Mouse (Mus musculus) CH12.LX (cell line): ENCODE results near the gene Atp5d. TPM values are rescaled to one million over a fixed set of nuclear protein-coding genes. Genes with fewer than 3 reads are reported as not detected.

ENCODE experiments used
- DNase-seq: peaks from one replicate; pipeline ENCODE4 v3.0.0-alpha.2; 2013; ENCODE audit errors: extremely low read depth
- H3K27ac ChIP-seq: 2 replicates; pipeline ENCODE4 v1.5.1; 2012; ENCODE audit warnings: low read depth, mild to moderate bottlenecking, control low read depth, moderate library complexity; ENCODE audit not compliant: insufficient read depth
- H3K27me3 ChIP-seq: replicated peaks from 2 replicates; pipeline ENCODE3; 2012; ENCODE audit warnings: inconsistent platforms
- H3K36me3 ChIP-seq, 2 experiments: replicated peaks in 1 of 2; 2 replicates each; pipeline versions ENCODE3 to v1.6.1; 2012; ENCODE audit warnings: inconsistent platforms in 1 of 2, low read length in 1 of 2, mild to moderate bottlenecking in 1 of 2, mixed read lengths in 1 of 2, moderate library complexity in 1 of 2; ENCODE audit not compliant: control insufficient read depth in 1 of 2, insufficient read depth in 1 of 2
- H3K4me1 ChIP-seq, 2 experiments: 2 replicates each; pipeline ENCODE4 v1.6.1; 2012; ENCODE audit warnings: inconsistent platforms in 1 of 2, moderate library complexity in 1 of 2; ENCODE audit not compliant: insufficient read depth in 2 of 2, control insufficient read depth in 1 of 2
- H3K4me2 ChIP-seq: 2 replicates; pipeline ENCODE4 v1.6.1; 2012; ENCODE audit warnings: low read depth, mild to moderate bottlenecking, control low read depth; ENCODE audit not compliant: poor library complexity, insufficient read depth, severe bottlenecking
- H3K4me3 ChIP-seq, 3 experiments: fragments of 150-350 bp in 1 of 3; sonication (generic) in 1 of 3; replicated peaks in 1 of 3; 2 replicates each; pipeline versions ENCODE3 to v1.5.1; 2011 to 2012; ENCODE audit warnings: low read depth in 2 of 3, low read length in 2 of 3, mild to moderate bottlenecking in 2 of 3, moderate library complexity in 2 of 3, control low read depth in 1 of 3, improper control_type of control experiment in 1 of 3, inconsistent platforms in 1 of 3, mixed read lengths in 1 of 3; ENCODE audit not compliant: poor library complexity in 1 of 3
- H3K79me2 ChIP-seq: replicated peaks from 2 replicates; pipeline ENCODE4 v1.6.1; 2012; ENCODE audit warnings: mild to moderate bottlenecking, moderate library complexity; ENCODE audit not compliant: control insufficient read depth, poor library complexity, insufficient read depth, severe bottlenecking; ENCODE audit errors: extremely low read depth
- H3K9ac ChIP-seq: 2 replicates; pipeline ENCODE4 v1.6.1; 2012; ENCODE audit warnings: low read depth, mild to moderate bottlenecking, control low read depth, moderate library complexity; ENCODE audit not compliant: insufficient read depth
- H3K9me3 ChIP-seq: replicated peaks from 2 replicates; pipeline ENCODE3; 2012; ENCODE audit warnings: low read length, inconsistent platforms, mixed read lengths
- BHLHE40 ChIP-seq: IDR thresholded peaks from 2 replicates; pipeline ENCODE4 v1.6.1; 2011; ENCODE audit warnings: mild to moderate bottlenecking, low read depth, low read length, improper control_type of control experiment
- E2F4 ChIP-seq: IDR thresholded peaks from 2 replicates; pipeline ENCODE4 v1.6.1; 2011; ENCODE audit warnings: low read depth, low read length, improper control_type of control experiment; ENCODE audit not compliant: insufficient replicate concordance
- KAT2A ChIP-seq: IDR thresholded peaks from 2 replicates; pipeline ENCODE4 v1.6.1; 2012; ENCODE audit warnings: low read length, improper control_type of control experiment, inconsistent platforms; ENCODE audit not compliant: insufficient replicate concordance
- MAX ChIP-seq: IDR thresholded peaks from 2 replicates; pipeline ENCODE4 v1.6.1; 2011; ENCODE audit warnings: low read length, improper control_type of control experiment
- MAZ ChIP-seq: IDR thresholded peaks from 2 replicates; pipeline ENCODE4 v1.6.1; 2012; ENCODE audit warnings: low read depth, mild to moderate bottlenecking, inconsistent platforms, low read length, improper control_type of control experiment, moderate library complexity
- PAX5 ChIP-seq: IDR thresholded peaks from 2 replicates; pipeline ENCODE4 v1.6.1; 2012; ENCODE audit warnings: low read length, inconsistent platforms, mixed read lengths
- SIN3A ChIP-seq: IDR thresholded peaks from 2 replicates; pipeline ENCODE4 v1.6.1; 2012; ENCODE audit warnings: low read length, improper control_type of control experiment, inconsistent platforms
- SMC3 ChIP-seq: IDR thresholded peaks from 2 replicates; pipeline ENCODE4 v1.6.1; 2011; ENCODE audit warnings: low read depth, low read length, improper control_type of control experiment
- TBP ChIP-seq: conservative IDR thresholded peaks from 2 replicates; pipeline ENCODE4 v1.6.1; 2011; ENCODE audit warnings: low read depth, low read length, improper control_type of control experiment
- UBTF ChIP-seq: IDR thresholded peaks from 2 replicates; pipeline ENCODE4 v1.6.1; 2012; ENCODE audit warnings: low read depth, mild to moderate bottlenecking, inconsistent platforms, low read length, improper control_type of control experiment, moderate library complexity
- ZC3H11A ChIP-seq: IDR thresholded peaks from 2 replicates; pipeline ENCODE4 v1.6.1; 2012; ENCODE audit warnings: low read depth, mild to moderate bottlenecking, inconsistent platforms, low read length, improper control_type of control experiment
- ZMIZ1 ChIP-seq: IDR thresholded peaks from 2 replicates; pipeline ENCODE4 v1.6.1; 2012; ENCODE audit warnings: low read depth, mild to moderate bottlenecking, inconsistent platforms, low read length, improper control_type of control experiment
- ZNF384 ChIP-seq: IDR thresholded peaks from 2 replicates; pipeline ENCODE4 v1.6.1; 2012; ENCODE audit warnings: low read depth, low read length, improper control_type of control experiment, inconsistent platforms
- dilution Hi-C: fragments of 300-500 bp; cut with MboI; formaldehyde crosslinking; loops from 2 replicates; pipeline ENCODE4 v1.14.3; 2020; ENCODE audit warnings: low sequenced_read_pairs; ENCODE audit not compliant: extremely low pct_unique_long_range_greater_than_20kb, extremely low pct_ligation_motif_present
- in situ Hi-C: fragments of 300-500 bp; cut with MboI; formaldehyde crosslinking; loops from 3 replicates; pipeline ENCODE4 v1.14.3; 2019; ENCODE audit warnings: low sequenced_read_pairs, low pct_ligation_motif_present, low pct_unique_long_range_greater_than_20kb, mixed read lengths
- polyA plus RNA-seq: library from polyadenylated mRNA; unstranded; fragments of >175 nt; gene quantifications from 2 replicates; pipeline ENCODE4 v1.2.1, GENCODE M21; 2012; ENCODE audit warnings: low read depth; ENCODE audit not compliant: insufficient read length
- total RNA-seq, 2 experiments: library from RNA; depleted of rRNA; stranded (reverse); fragments of 300-350 nt in 1 of 2; fragments of >200 nt in 1 of 2; gene quantifications; 2 replicates each; pipeline ENCODE4 v1.2.3; 2012 to 2014

Atp5d gene
- total and polyA plus RNA-seq, 3 experiments = 106 to 352 (median 326) TPM

GRCm38 (mm10) chr10:80162243-80162608 is 23.8 kb downstream of the Atp5d start:
- H3K4me3 ChIP-seq = no peak overlapping the region
- no peaks in the 10 kb centered on the region for H3K27me3 ChIP-seq
- H3K27ac ChIP-seq = no peak overlapping the region
- in situ Hi-C loops = no loop called here
- dilution Hi-C loops = no loop called here
- H3K4me2 ChIP-seq = no peak overlapping the region
- no peak for DNase-seq
- peaks cover 0 to 5% of the 10 kb centered on the region in 2 experiments for H3K36me3 ChIP-seq
- no peaks in the 10 kb centered on the region for H3K9me3 ChIP-seq
- no peaks in the 10 kb centered on the region for H3K79me2 ChIP-seq
- TF ChIP-seq MAZ (no peak), MAX (no peak), SMC3 (no peak), BHLHE40 (no peak), PAX5 (no peak)
- no peak overlapping the region for H3K9ac ChIP-seq
- H3K4me1 ChIP-seq = peaks cover 35 to 85% of the 10 kb centered on the region in 2 experiments

GRCm38 (mm10) chr10:80162716-80163299 is 24.4 kb downstream of the Atp5d start:
- H3K9me3 ChIP-seq = no peaks in the 10 kb centered on the region
- no peak overlapping the region for H3K4me3 ChIP-seq
- H3K4me1 ChIP-seq = peaks cover 35 to 80% of the 10 kb centered on the region in 2 experiments
- in situ Hi-C loops (no loop called here), dilution Hi-C loops (no loop called here)
- H3K36me3 ChIP-seq = no peaks in the 10 kb centered on the region
- no peak for DNase-seq
- H3K27me3 ChIP-seq = no peaks in the 10 kb centered on the region
- no peaks in the 10 kb centered on the region for H3K79me2 ChIP-seq
- TF ChIP-seq KAT2A (no peak), BHLHE40 (no peak), TBP (no peak), UBTF (no peak), ZC3H11A (no peak), SIN3A (no peak), E2F4 (no peak), ZNF384 (no peak)
- H3K27ac ChIP-seq = no peak overlapping the region
- no peak overlapping the region for H3K4me2 ChIP-seq
- H3K9ac ChIP-seq = no peak overlapping the region

DNA sequence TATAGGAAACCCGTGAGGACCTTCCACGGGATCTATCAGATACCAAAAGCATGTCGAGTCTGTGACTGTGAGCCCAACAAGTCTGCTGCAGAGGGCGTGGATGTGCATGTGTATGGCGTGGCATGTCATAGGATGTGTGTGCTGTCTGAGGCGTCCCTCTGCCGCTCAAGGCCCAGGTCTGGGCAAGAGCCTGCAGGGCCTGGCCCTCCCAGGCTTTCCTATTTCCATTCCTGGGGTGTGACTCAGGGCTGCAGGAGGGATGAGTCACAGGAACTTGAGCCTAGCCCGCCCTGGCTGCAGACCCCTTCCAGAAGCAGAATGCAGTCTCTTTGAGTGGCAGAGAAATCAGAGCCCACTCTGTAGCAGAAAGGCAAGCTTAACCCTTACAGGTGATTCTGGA is 25.3 kb downstream of the Atp5d start:
- Histone ChIP-seq H3K9ac (no peak overlapping the region), H3K27me3 (no peaks in the 10 kb centered on the region), H3K4me3 (no peak overlapping the region), H3K4me1 (peaks cover 34 to 76% of the 10 kb centered on the region in 2 experiments), H3K79me2 (peaks cover 3% of the 10 kb centered on the region), H3K9me3 (no peaks in the 10 kb centered on the region), H3K27ac (no peak overlapping the region), H3K4me2 (no peak overlapping the region), H3K36me3 (no peaks in the 10 kb centered on the region)
- DNase-seq = no peak
- in situ Hi-C loops = no loop called here
- dilution Hi-C loops = no loop called here
- TF ChIP-seq ZNF384 = peak; percentile 20; the same call in 1 of the 2 replicates
- TF ChIP-seq ZMIZ1 = no peak
